Mouse (Mus musculus): ENCODE data around the gene Stox2.

The Stox2 gene

GRCm38 (mm10) chr8:47182292-47182691, 263.9 kb downstream of the Stox2 start:
- DNase-seq (ENCODE audit: low read depth, low spot score) = no peak

- no peak for DNase-seq (ENCODE audit: low read depth, low spot score)
Observed at GRCm38 (mm10) chr8:47181032-47181698, 265.0 kb downstream of the Stox2 start.

- no peak for DNase-seq (ENCODE audit: low read depth, low spot score)
Observed at GRCm38 (mm10) chr8:47180181-47180580, 266.0 kb downstream of the Stox2 start.

GRCm38 (mm10) chr8:47178785-47179184, 267.4 kb downstream of the Stox2 start:
- DNase-seq (ENCODE audit: low read depth, low spot score) = no peak

GRCm38 (mm10) chr8:47173823-47174222, 272.3 kb downstream of the Stox2 start:
- DNase-seq (ENCODE audit: low read depth, low spot score) = no peak

- no peak for DNase-seq (ENCODE audit: low read depth, low spot score)
Observed at GRCm38 (mm10) chr8:47172848-47173247, 273.3 kb downstream of the Stox2 start.

- no peak for DNase-seq (ENCODE audit: low read depth, low spot score)
Observed at GRCm38 (mm10) chr8:47160688-47161087, 285.5 kb downstream of the Stox2 start.

GRCm38 (mm10) chr8:47154521-47154920, 291.6 kb downstream of the Stox2 start:
- no peak for DNase-seq (ENCODE audit: low read depth, low spot score)

GRCm38 (mm10) chr8:47145258-47145657, 300.9 kb downstream of the Stox2 start:
- no peak for DNase-seq (ENCODE audit: low read depth, low spot score)

- DNase-seq (ENCODE audit: low read depth, low spot score) = no peak
Observed at GRCm38 (mm10) chr8:47136047-47136446, 310.1 kb downstream of the Stox2 start.

- DNase-seq (ENCODE audit: low read depth, low spot score) = no peak
Observed at GRCm38 (mm10) chr8:47135586-47135985, 310.6 kb downstream of the Stox2 start.

GRCm38 (mm10) chr8:47134736-47135135, 311.4 kb downstream of the Stox2 start:
- DNase-seq (ENCODE audit: low read depth, low spot score) = no peak

- no peak for DNase-seq (ENCODE audit: low read depth, low spot score)
Observed at GRCm38 (mm10) chr8:47133381-47133780, 312.8 kb downstream of the Stox2 start.

Data from retina, postnatal 7 days (tissue).